Mouse (Mus musculus): ENCODE measurements around the gene Ubr1.
"Not testable (repeated sequence)": the region's sequence is repeated elsewhere in the genome, so short reads cannot be mapped to it uniquely, and the experiment has no call there.

GRCm38 (mm10) chr2:120996607-120997006, 26.1 kb upstream of the Ubr1 start:
- not testable (repeated sequence) for TF ChIP-seq GATA1 (IDR thresholded peaks at IDR 0.05; ENCODE audit: borderline replicate concordance, low read length); FLI1 (IDR thresholded peaks at IDR 0.05; ENCODE audit: low read length)
